Mouse (Mus musculus): ENCODE results near the gene Zfr2.

DNA sequence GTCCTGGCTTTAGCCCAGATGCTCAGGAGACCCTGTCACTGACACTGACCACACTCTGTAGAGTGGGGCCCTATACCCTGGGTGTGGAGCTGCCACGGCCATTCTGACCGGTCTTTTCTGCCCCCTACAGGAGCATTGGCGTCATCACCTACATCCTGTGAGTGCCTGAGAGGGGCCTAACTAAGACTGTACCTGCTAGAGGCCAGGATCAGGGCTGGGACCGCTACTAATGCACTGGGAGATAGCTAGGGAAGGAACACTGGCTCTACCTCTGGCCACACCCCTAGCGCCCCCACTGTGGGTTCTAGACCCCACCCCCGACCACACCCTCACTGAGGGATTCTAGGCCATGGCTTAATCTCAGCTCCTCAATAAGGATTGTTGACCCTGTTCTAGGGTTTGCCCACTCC, 42.0 kb upstream of the Zfr2 start:
- TF ChIP-seq CTCF (IDR thresholded peaks at IDR 0.05; ENCODE audit: low read depth, low read length) (no peak), GATA1 (IDR thresholded peaks at IDR 0.05; ENCODE audit: borderline replicate concordance, low read length) (no peak), POLR2AphosphoS5 (IDR thresholded peaks at IDR 0.05; ENCODE audit: insufficient replicate concordance, low read depth, low read length) (no peak)
